Mouse (Mus musculus) left cerebral cortex, adult 9 months (tissue): ENCODE measurements at regions not wholly inside any gene's neighbourhood (a gene's known extent, or its start where the extent isn't known, plus 50 kb on each side); places are given as distances from the start of the nearest gene placed in this dataset.

ENCODE experiments used
- DNase-seq, 2 experiments: peaks; one replicate each; pipeline ENCODE4 v3.0.0; 2022; ENCODE audit warnings: low spot score in 2 of 2

DNA sequence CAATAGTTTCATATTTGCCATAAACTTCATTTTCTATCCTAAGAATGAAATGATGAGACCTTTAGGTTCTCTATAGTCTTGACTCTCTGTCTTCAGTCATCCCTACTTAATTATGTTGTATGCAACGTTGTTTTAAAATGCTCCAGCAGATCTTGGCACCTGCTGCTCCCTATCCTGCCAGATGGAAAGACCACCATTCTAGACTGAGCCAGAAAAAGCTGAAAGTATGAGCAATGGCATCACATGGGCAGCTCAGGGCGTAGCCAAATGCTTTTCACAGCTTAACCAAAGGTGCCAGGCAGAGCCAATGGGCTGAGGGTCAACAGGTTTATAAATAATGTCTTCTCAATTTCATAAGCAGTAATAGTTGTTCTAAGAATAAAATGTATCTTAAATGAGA is 190.2 kb upstream of the Cdh20 start:
- DNase-seq: no peak

DNA sequence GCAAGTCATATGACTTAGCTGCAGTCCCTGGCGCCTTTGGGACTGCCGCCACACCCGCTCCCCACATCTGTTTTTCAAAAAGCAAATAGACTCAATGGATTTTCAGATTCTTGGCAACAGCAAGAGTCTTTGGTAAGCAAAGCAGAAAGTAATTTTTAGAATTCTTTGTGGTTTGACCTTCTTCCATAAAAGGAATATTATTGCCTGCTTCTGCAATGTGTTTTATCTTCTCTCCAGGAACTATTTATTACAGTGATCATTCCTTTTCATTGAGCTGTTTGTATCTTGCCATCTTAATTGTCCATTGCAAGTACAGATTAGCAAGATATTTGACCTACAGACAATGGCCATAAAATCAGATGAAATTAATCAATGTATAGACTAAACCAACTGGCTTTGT is 184.2 kb upstream of the Cdh20 start:
- DNase-seq: no peak

DNA sequence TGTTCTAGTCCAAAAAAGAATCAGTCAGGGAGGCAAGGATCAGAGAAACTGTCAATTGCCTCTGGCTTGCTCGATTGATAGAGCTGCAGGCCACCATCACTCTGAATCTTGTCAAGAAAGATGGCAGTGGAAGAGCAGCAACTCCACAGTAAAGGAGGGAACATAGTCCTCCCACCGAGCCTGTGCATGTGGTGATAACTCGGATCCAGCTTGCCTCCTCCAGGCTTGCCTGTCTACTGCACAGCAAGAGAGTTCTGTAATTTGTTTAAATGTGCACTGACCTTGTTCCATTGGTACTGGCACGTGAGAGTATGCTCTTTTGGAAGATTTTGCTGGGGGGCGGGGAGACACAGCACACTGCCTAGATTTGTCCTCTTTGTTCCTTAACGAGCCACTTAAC is 181.3 kb upstream of the Cdh20 start:
- no peak for DNase-seq

DNA sequence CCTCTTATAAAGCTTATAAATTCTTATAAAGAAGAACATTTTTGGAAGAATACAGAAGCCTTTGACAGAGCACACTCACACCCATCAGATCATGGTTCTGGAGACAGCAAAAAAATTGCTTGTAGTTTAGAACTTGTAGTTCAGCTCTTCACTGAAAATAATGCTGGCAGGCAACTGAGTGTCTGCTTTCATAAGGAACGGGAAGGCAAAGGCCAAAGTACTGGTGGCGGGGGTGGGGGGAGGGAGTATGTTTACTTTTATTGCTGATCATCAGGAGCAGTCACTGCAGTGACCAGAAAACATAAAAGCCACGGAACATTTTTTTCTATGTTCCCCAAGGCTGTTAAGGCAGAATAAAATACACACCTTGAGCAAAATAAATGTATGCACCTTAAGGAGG is 163.0 kb upstream of the Cdh20 start:
- no peak for DNase-seq

DNA sequence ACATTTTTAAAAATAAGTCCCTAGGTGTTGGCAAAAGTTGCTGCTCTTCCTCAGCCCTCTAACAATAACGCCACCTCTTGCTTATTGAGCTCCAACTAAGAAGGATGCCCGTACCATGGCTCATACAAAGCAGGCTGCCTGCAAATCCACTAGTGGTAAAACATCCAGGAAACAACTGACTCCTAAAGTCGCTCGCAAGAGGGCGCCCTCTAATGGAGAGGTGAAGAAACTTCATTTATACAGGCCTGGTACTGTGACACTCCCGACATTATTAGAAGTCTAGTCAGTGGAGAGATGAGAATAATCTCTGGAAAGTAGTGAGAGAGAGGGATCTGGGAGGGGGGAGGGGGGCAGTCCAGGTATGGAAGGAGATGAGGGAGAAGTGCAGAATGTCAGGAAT is 158.9 kb upstream of the Cdh20 start:
- no peak for DNase-seq

DNA sequence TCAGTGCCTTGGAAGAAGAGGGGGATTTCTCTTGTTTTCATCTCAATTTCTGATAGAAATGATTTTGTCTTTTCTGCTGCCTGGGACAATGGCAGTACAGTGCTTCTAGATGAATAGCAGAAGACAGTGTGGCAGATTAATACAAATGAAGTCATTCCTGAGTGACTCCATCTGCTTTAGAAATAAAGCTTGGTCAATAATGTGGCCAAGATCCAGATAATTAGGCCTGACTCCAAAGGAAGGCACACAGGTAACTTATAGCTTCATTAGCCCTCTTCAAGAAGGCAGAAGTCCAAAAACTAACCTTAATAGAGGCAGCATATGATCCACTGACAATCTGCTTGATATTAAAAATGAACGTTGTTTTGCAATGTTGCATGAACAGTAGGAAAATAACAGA is 151.0 kb upstream of the Cdh20 start:
- no peak for DNase-seq

DNA sequence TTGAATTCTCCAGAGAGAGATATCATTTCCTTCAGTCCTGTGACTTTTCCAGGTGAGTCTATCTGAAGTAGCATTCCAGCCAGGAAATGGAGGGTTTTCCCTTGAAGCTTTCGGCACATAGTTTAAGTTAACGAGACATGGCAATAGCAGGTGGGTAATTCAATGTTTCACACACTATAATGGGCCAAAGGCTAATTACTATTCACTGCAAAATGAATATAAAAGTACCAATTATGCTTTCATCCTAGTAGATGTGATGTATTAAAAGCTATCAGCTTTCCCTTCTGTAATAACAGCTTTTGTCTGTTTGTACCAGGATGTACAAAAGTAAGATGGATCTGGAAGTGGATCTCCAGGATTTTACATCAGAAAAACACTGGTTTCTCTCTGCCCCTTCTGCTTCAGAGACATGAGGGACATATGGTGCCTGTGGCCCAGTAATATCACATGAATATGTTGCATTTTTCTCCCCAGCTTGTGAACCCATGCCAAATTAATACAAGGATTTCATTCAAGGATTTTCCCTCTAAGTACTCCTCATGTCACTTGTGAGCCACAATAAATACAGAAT is 148.4 kb upstream of the Cdh20 start:
- DNase-seq: peak in 1 of 2 experiments; percentile 7

DNA sequence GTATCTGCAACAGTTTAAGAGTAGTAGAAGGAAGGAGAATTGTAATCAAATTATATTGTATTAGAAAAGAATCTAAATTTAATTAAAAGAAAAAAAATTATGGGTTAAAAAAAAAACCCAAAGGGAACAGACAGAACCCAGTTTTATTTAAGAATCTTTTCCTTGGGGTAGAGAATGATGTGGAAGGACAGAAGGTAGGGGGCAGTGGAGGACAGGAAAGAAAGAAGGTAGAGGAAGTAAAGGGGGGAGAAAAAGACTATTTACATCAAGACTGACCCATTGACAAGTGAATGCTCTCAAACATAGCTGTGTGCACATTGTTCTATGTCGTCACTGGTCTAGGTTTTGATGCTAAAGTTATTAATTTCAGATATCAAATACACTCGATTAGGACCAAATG is 142.8 kb upstream of the Cdh20 start:
- no peak for DNase-seq

DNA sequence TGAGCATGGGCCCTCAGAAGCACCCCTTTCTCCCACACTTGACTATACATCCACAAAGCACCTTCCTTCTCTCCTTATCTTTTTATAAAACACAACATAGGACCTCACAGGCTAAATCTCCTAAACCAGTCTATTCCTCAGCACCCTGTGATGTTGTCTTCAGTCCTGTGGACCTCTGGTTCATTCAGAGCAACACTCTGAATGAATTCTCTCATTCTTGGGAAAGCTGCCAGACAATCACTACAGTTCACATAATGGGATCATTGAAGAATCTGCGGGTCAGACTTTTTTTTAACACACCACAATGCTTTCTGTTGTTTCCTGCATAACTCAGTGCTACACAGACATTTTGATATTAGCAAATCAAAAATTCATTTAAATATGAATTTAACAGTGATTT is 115.9 kb upstream of the Cdh20 start:
- DNase-seq: peak; percentile 1 to 5
